Mouse (Mus musculus): Measurements from ENCODE around the gene Avp.

- no peak for TF ChIP-seq CTCF (IDR thresholded peaks at IDR 0.05; ENCODE audit: extremely low read depth, insufficient read depth, low read length)
- no peak for TF ChIP-seq POLR2A (IDR thresholded peaks at IDR 0.05; ENCODE audit: extremely low read depth, insufficient read depth, low read length)
These were observed 26.1 kb downstream of the Avp start for GRCm38 (mm10) chr2:130556292-130556691.
